Mouse (Mus musculus) lung, embryonic 15.5 days (tissue): ENCODE results near the gene Ift140. TPM values are rescaled to one million over a fixed set of nuclear protein-coding genes. Genes with fewer than 3 reads are reported as not detected.

Source experiments
- ATAC-seq: fragments of 200-750 bp; cut with Nextera tagmentation; 2 replicates; pipeline ENCODE4 v1.8.0; 2017; ENCODE audit warnings: moderate number of reproducible peaks, borderline replicate concordance; ENCODE audit not compliant: low FRiP score, low TSS enrichment; ENCODE audit errors: extremely low read depth
- H3K27ac ChIP-seq: fragments of 300-500 bp; sonication (generic); 2 replicates; pipeline ENCODE4 v1.5.1; 2015; ENCODE audit warnings: moderate library complexity, mild to moderate bottlenecking, inconsistent platforms
- H3K27me3 ChIP-seq: fragments of 300-500 bp; sonication (generic); 2 replicates; pipeline ENCODE4 v1.6.1; 2015; ENCODE audit warnings: inconsistent platforms
- H3K36me3 ChIP-seq: fragments of 300-500 bp; sonication (generic); 2 replicates; pipeline ENCODE4 v1.6.1; 2015; ENCODE audit warnings: inconsistent platforms
- H3K4me1 ChIP-seq: fragments of 300-500 bp; sonication (generic); 2 replicates; pipeline ENCODE4 v1.6.1; 2015; ENCODE audit warnings: inconsistent platforms
- H3K4me2 ChIP-seq: fragments of 300-500 bp; sonication (generic); 2 replicates; pipeline ENCODE4 v1.6.1; 2015; ENCODE audit warnings: inconsistent platforms, mild to moderate bottlenecking, moderate library complexity
- H3K4me3 ChIP-seq: fragments of 300-500 bp; sonication (generic); 2 replicates; pipeline ENCODE4 v1.5.1; 2015; ENCODE audit warnings: mild to moderate bottlenecking, inconsistent platforms
- H3K9ac ChIP-seq: fragments of 300-500 bp; sonication (generic); 2 replicates; pipeline ENCODE4 v1.6.1; 2015; ENCODE audit warnings: inconsistent platforms
- H3K9me3 ChIP-seq: fragments of 300-500 bp; sonication (generic); 2 replicates; pipeline ENCODE4 v1.6.1; 2016; ENCODE audit warnings: inconsistent platforms
- WGBS: fragments of 180-500 bp; shearing (Covaris S2); methylation state at CpG from one replicate; pipeline ENCODE4 v1.1.7; 2015; 5-methylcytosine and 5-hydroxymethylcytosine counted together
- polyA plus RNA-seq: library from polyadenylated mRNA; unstranded; fragments of >200 nt; fragmentation: Nextera tagmentation; extraction: Ambion mirVana; gene quantifications from 2 replicates; pipeline ENCODE4 v1.2.1, GENCODE M21; 2015

Ift140 gene
- polyA plus RNA-seq, 1 experiment from 2014 or later, result 17.0 TPM

DNA sequence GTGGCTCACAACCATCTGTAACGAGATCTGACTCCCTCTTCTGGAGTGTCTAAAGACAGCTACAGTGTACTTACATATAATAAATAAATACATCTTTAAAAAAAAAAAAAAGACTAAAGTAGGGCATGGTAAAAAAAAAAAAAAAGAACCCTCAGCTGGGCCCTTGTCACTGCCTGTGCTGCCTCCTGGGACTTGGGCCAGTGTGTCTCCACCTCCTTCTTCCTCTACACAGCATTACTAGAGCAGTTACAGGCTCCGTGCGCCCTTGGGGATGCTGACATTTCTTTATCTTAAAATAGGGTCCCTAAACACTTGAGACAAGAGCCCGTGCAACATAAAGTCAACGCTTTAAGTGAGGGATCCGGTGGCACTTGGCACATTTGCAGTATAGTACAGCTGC, 31.3 kb downstream of the Ift140 start:
- no peaks in the 10 kb centered on the region for H3K27me3 ChIP-seq
- no peaks in the 10 kb centered on the region for H3K4me1 ChIP-seq
- no peak for ATAC-seq
- H3K36me3 ChIP-seq, result peaks cover 19% of the 10 kb centered on the region
- 63% methylated on average over 5 of the region's 6 CpGs for WGBS
- H3K4me3 ChIP-seq, result no peak overlapping the region
- no peak overlapping the region for H3K27ac ChIP-seq
- H3K4me2 ChIP-seq, result no peak overlapping the region
- H3K9me3 ChIP-seq, result no peaks in the 10 kb centered on the region
- no peak overlapping the region for H3K9ac ChIP-seq

DNA sequence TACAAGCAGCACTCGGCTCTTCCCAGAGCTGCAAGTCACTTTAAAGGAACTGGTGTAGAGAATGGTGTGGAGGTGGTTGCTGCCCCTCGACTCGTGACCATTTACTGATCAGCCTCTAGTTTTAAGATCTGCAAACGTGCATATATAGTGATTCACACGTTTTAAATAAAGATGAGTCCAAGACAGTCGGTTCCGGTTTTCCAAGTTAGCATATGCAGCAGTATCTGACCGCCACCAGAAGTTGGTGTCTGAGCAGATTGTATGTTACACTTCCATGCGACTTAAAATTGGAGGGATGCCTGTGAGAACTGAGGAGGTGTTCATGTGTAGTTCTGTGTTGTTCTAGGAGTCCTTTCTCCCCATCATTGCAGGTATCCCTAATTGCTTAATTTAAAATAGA, 37.4 kb downstream of the Ift140 start:
- no peak overlapping the region for H3K4me3 ChIP-seq
- H3K9me3 ChIP-seq, result no peaks in the 10 kb centered on the region
- ATAC-seq, result no peak
- peaks cover 46% of the 10 kb centered on the region for H3K36me3 ChIP-seq
- H3K27ac ChIP-seq, result no peak overlapping the region
- no peak overlapping the region for H3K9ac ChIP-seq
- H3K4me1 ChIP-seq, result no peaks in the 10 kb centered on the region
- no peaks in the 10 kb centered on the region for H3K27me3 ChIP-seq
- H3K4me2 ChIP-seq, result no peak overlapping the region
- WGBS, result 76% methylated on average over 9 of the region's 9 CpGs

DNA sequence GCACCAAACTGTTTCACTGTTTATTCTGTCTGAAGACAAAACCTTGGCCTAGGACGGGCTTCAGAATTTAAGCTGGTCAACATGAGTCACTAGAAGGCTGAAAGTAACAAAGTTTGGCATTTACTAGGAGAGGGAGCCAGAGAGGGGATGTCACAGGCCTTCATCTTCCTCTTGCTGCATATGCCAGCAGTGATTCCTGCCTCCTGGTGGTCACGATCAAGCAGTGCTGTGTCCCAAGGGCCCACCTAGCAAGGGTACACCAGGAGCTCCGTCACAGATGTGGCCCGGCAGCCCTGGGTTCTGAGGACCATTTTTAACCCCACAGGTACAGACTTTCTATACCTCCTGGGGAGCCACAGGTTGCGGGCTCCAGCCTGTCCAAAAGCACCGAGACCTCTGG, 41.2 kb downstream of the Ift140 start:
- peaks cover 63% of the 10 kb centered on the region for H3K36me3 ChIP-seq
- no peaks in the 10 kb centered on the region for H3K4me1 ChIP-seq
- no peak overlapping the region for H3K27ac ChIP-seq
- H3K9ac ChIP-seq, result no peak overlapping the region
- 84% methylated on average over 6 of the region's 6 CpGs for WGBS
- H3K4me2 ChIP-seq, result no peak overlapping the region
- no peaks in the 10 kb centered on the region for H3K27me3 ChIP-seq
- H3K4me3 ChIP-seq, result no peak overlapping the region
- no peaks in the 10 kb centered on the region for H3K9me3 ChIP-seq
- ATAC-seq, result no peak

GRCm38 (mm10) chr17:25063261-25063660, 47.4 kb downstream of the Ift140 start:
- Histone ChIP-seq H3K27me3 (no peaks in the 10 kb centered on the region), H3K4me3 (no peak overlapping the region), H3K9ac (no peak overlapping the region), H3K4me2 (no peak overlapping the region), H3K36me3 (peaks cover 64% of the 10 kb centered on the region), H3K4me1 (peaks cover 15% of the 10 kb centered on the region; the same call in 1 of the 2 replicates), H3K9me3 (no peaks in the 10 kb centered on the region), H3K27ac (no peak overlapping the region)
- WGBS, result 83% methylated on average over 4 of the region's 4 CpGs
- ATAC-seq, result no peak

- Histone ChIP-seq H3K9me3 (no peaks in the 10 kb centered on the region), H3K27ac (no peak overlapping the region), H3K4me2 (no peak overlapping the region), H3K27me3 (no peaks in the 10 kb centered on the region), H3K36me3 (peaks cover 60% of the 10 kb centered on the region), H3K4me3 (no peak overlapping the region), H3K4me1 (peaks cover 17% of the 10 kb centered on the region; the same call in 1 of the 2 replicates), H3K9ac (no peak overlapping the region)
- no peak; the same call in 1 of the 2 replicates for ATAC-seq
- WGBS, result 42% methylated on average over 12 of the region's 12 CpGs
These were observed 48.0 kb downstream of the Ift140 start for GRCm38 (mm10) chr17:25063872-25064271.

DNA sequence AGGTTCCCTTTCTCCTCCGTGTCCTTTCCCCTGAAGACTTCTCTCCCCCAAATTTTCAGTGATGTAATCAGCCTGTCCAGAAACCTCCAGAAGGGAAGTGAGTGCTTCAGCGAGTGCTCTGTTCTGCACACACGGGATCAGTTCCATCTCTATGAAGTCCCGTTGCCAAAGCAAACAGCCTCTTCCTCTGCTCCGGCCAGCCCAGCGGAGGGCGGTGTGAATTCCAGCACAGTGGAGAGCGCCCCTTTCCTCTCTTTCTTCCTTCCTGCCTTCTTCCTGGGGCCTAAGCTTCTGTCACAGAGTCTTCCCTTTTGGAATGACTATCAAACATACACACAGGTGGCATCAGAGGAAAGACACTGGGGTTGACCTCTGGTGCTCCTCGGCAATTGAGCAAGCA, 48.5 kb downstream of the Ift140 start:
- Histone ChIP-seq H3K4me3 (no peak overlapping the region), H3K9me3 (no peaks in the 10 kb centered on the region), H3K4me2 (no peak overlapping the region), H3K27me3 (no peaks in the 10 kb centered on the region), H3K36me3 (peaks cover 60% of the 10 kb centered on the region), H3K27ac (no peak overlapping the region), H3K9ac (no peak overlapping the region), H3K4me1 (peaks cover 21% of the 10 kb centered on the region; the same call in 1 of the 2 replicates)
- ATAC-seq, result peak; percentile 66; the same call in 1 of the 2 replicates
- WGBS, result 44% methylated on average over 9 of the region's 9 CpGs

GRCm38 (mm10) chr17:25065189-25065588, 49.3 kb downstream of the Ift140 start:
- WGBS, result 82% methylated on average over 3 of the region's 3 CpGs
- H3K4me3 ChIP-seq, result no peak overlapping the region
- H3K9me3 ChIP-seq, result no peaks in the 10 kb centered on the region
- no peak overlapping the region for H3K4me2 ChIP-seq
- no peak overlapping the region for H3K27ac ChIP-seq
- H3K27me3 ChIP-seq, result no peaks in the 10 kb centered on the region
- H3K4me1 ChIP-seq, result peaks cover 23% of the 10 kb centered on the region; the same call in 1 of the 2 replicates
- H3K36me3 ChIP-seq, result peaks cover 55% of the 10 kb centered on the region
- no peak overlapping the region for H3K9ac ChIP-seq
- no peak for ATAC-seq

DNA sequence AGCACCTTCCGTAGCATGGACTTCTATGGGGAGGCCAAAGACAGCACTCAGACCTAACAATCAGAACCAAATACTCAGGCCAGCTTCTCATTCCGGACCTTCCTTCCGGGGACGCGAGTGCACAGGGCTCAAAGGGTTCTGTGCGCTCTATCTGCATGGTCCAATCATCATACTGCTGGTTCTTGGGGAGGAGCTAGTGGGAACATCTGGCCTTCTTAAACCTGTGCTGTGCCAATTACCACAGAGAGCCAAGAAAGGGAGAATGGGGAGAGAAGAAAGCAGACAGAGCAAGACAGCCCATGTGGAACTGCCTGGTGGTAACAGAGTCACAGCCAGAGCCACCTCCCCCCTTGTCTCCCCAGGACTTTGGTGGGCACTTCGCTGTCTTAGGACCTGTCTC, 50.7 kb downstream of the Ift140 start:
- H3K36me3 ChIP-seq, result peaks cover 46% of the 10 kb centered on the region
- H3K27ac ChIP-seq, result peak overlapping the region; percentile 36; the same call in 1 of the 2 replicates
- H3K4me2 ChIP-seq, result no peak overlapping the region
- H3K4me1 ChIP-seq, result peaks cover 23% of the 10 kb centered on the region; the same call in 1 of the 2 replicates
- 92% methylated on average over 7 of the region's 7 CpGs for WGBS
- no peaks in the 10 kb centered on the region for H3K9me3 ChIP-seq
- no peak for ATAC-seq
- H3K9ac ChIP-seq, result no peak overlapping the region
- no peaks in the 10 kb centered on the region for H3K27me3 ChIP-seq
- H3K4me3 ChIP-seq, result no peak overlapping the region

- Histone ChIP-seq H3K9me3 (no peaks in the 10 kb centered on the region), H3K4me2 (no peak overlapping the region), H3K4me3 (no peak overlapping the region), H3K27ac (peak overlapping the region; percentile 66), H3K4me1 (peaks cover 23% of the 10 kb centered on the region; the same call in 1 of the 2 replicates), H3K9ac (no peak overlapping the region), H3K27me3 (no peaks in the 10 kb centered on the region), H3K36me3 (peaks cover 38% of the 10 kb centered on the region)
- 55% methylated on average over 8 of the region's 8 CpGs for whole genome bisulfite sequencing
- no peak for ATAC-seq
These were observed 51.6 kb downstream of the Ift140 start for GRCm38 (mm10) chr17:25067442-25067851.

- no peak overlapping the region for H3K9ac ChIP-seq
- H3K4me3 ChIP-seq, result no peak overlapping the region
- no peak overlapping the region for H3K4me2 ChIP-seq
- WGBS, result 71% methylated on average over 2 of the region's 2 CpGs
- no peaks in the 10 kb centered on the region for H3K27me3 ChIP-seq
- H3K36me3 ChIP-seq, result peaks cover 29% of the 10 kb centered on the region
- H3K27ac ChIP-seq, result peak overlapping the region; percentile 66
- ATAC-seq, result no peak
- no peaks in the 10 kb centered on the region for H3K9me3 ChIP-seq
- H3K4me1 ChIP-seq, result peaks cover 23% of the 10 kb centered on the region; the same call in 1 of the 2 replicates
These were observed 52.8 kb downstream of the Ift140 start for GRCm38 (mm10) chr17:25068690-25069089.

DNA sequence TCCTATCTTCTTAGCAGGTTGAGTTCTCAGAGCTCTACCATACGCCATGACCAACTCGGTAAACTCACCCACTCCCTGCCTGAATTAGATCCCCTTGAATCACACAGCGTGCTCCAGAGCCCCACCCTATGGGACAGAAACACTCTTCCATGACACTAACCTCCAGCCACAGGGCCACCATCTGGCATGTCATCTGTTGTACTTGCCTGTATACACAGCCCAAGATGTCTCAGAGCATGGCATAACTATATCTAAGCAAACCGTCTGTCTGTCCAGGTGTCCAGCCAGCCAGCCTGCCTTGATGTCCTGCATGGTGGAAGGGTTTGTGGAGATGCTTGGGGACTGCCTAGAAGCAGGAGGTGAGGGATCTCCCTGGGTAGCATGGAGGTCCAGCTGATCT, 61.0 kb downstream of the Ift140 start:
- peak overlapping the region; percentile 61 for H3K4me2 ChIP-seq
- H3K27ac ChIP-seq, result no peak overlapping the region
- peak overlapping the region; percentile 44; the same call in 1 of the 2 replicates for H3K4me3 ChIP-seq
- no peak overlapping the region for H3K9ac ChIP-seq
- no peak for ATAC-seq
- peaks cover 32% of the 10 kb centered on the region for H3K4me1 ChIP-seq
- no peaks in the 10 kb centered on the region for H3K27me3 ChIP-seq
- no peaks in the 10 kb centered on the region for H3K9me3 ChIP-seq
- 81% methylated on average over 4 of the region's 4 CpGs for WGBS
- H3K36me3 ChIP-seq, result no peaks in the 10 kb centered on the region; the same call in 1 of the 2 replicates

- Histone ChIP-seq H3K4me2 (peak overlapping the region; percentile 61), H3K4me1 (peaks cover 41% of the 10 kb centered on the region), H3K27ac (peak overlapping the region; percentile 62; the same call in 1 of the 2 replicates), H3K4me3 (peak overlapping the region; percentile 44), H3K9me3 (no peaks in the 10 kb centered on the region), H3K9ac (peak overlapping the region; percentile 66; the same call in 1 of the 2 replicates), H3K36me3 (no peaks in the 10 kb centered on the region), H3K27me3 (no peaks in the 10 kb centered on the region)
- 37% methylated on average over 13 of the region's 13 CpGs for WGBS
- ATAC-seq, result 0 out of 2 replicates have a peak, but pooled peaks have one; percentile 19
These were observed 62.0 kb downstream of the Ift140 start for GRCm38 (mm10) chr17:25077771-25078372.
